Mouse (Mus musculus) testis, adult 2 months (tissue): ENCODE data around the gene Tmed1. TPM values are rescaled to one million over a fixed set of nuclear protein-coding genes. Genes with fewer than 3 reads are reported as not detected.

Experiments
- H3K27ac ChIP-seq: fragments of 200-500 bp; 2 replicates; pipeline ENCODE4 v1.5.1; 2012; ENCODE audit warnings: low read depth, low read length; ENCODE audit not compliant: control insufficient read depth, insufficient read depth
- H3K27me3 ChIP-seq: fragments of 200-500 bp; 2 replicates; pipeline ENCODE4 v1.6.1; 2012; ENCODE audit warnings: mild to moderate bottlenecking, low read length, moderate library complexity; ENCODE audit not compliant: control insufficient read depth, insufficient read depth
- H3K36me3 ChIP-seq: fragments of 200-500 bp; 2 replicates; pipeline ENCODE4 v1.6.1; 2012; ENCODE audit warnings: mild to moderate bottlenecking, low read length; ENCODE audit not compliant: control insufficient read depth, insufficient read depth
- H3K4me1 ChIP-seq: fragments of 200-500 bp; 2 replicates; pipeline ENCODE4 v1.6.1; 2012; ENCODE audit warnings: low read length; ENCODE audit not compliant: control insufficient read depth, insufficient read depth
- H3K4me3 ChIP-seq: fragments of 200-500 bp; 2 replicates; pipeline ENCODE4 v1.5.1; 2012; ENCODE audit warnings: low read depth, mild to moderate bottlenecking, low read length, moderate library complexity, mixed read lengths; ENCODE audit not compliant: control insufficient read depth
- CTCF ChIP-seq: fragments of 200-500 bp; IDR thresholded peaks from 2 replicates; pipeline ENCODE4 v1.5.1; 2012; ENCODE audit warnings: low read depth, mild to moderate bottlenecking, inconsistent platforms, low read length, moderate library complexity; ENCODE audit not compliant: control insufficient read depth, insufficient read depth, insufficient replicate concordance
- POLR2A ChIP-seq: fragments of 200-500 bp; IDR thresholded peaks from 2 replicates; pipeline ENCODE4 v1.6.1; 2012; ENCODE audit warnings: low read depth, mild to moderate bottlenecking, inconsistent platforms, low read length, moderate library complexity; ENCODE audit not compliant: control insufficient read depth
- polyA plus RNA-seq: library from polyadenylated mRNA; depleted of rRNA; stranded (reverse); fragments of >200 nt; gene quantifications from 2 replicates; pipeline ENCODE4 v1.2.3, GENCODE M21; 2012; rRNA removed

Tmed1 gene
- polyA plus RNA-seq = 21.3 and 22.4 TPM in 2 replicates

GRCm38 (mm10) chr9:21509772-21510688 lies at the start of gene Tmed1:
TSS of gene Tmed1 (minus strand) at chr9:21510252.
- Histone ChIP-seq H3K27me3 (no peaks in the 10 kb centered on the region), H3K36me3 (no peaks in the 10 kb centered on the region), H3K4me1 (peaks cover 17% of the 10 kb centered on the region), H3K4me3 (peak within 1 kb of the TSS; percentile 89), H3K27ac (peak within 1 kb of the TSS; percentile 87)
- TF ChIP-seq POLR2A (no peak), CTCF (no peak)

GRCm38 (mm10) chr9:21559151-21559550 lies 49.1 kb upstream of the Tmed1 start:
- Histone ChIP-seq H3K27ac (no peak overlapping the region), H3K36me3 (no peaks in the 10 kb centered on the region), H3K4me1 (no peaks in the 10 kb centered on the region; the same call in 1 of the 2 replicates), H3K27me3 (no peaks in the 10 kb centered on the region), H3K4me3 (no peak overlapping the region)
- TF ChIP-seq CTCF = no peak
- no peak for TF ChIP-seq POLR2A

- TF ChIP-seq CTCF = no peak
- no peak for TF ChIP-seq POLR2A
- no peak overlapping the region for H3K27ac ChIP-seq
Measured at GRCm38 (mm10) chr9:21558366-21558765, 48.3 kb upstream of the Tmed1 start.

GRCm38 (mm10) chr9:21557556-21557955 lies 47.5 kb upstream of the Tmed1 start:
- TF ChIP-seq CTCF = no peak
- TF ChIP-seq POLR2A = no peak
- H3K4me1 ChIP-seq = no peaks in the 10 kb centered on the region; the same call in 1 of the 2 replicates
- no peak overlapping the region for H3K27ac ChIP-seq
- H3K36me3 ChIP-seq = no peaks in the 10 kb centered on the region
- H3K27me3 ChIP-seq = no peaks in the 10 kb centered on the region
- H3K4me3 ChIP-seq = no peak overlapping the region

More at GRCm38 (mm10) chr9:21558366-21558765, 48.3 kb upstream of the Tmed1 start:
- H3K4me3 ChIP-seq = no peak overlapping the region
- no peaks in the 10 kb centered on the region; the same call in 1 of the 2 replicates for H3K4me1 ChIP-seq
- H3K27me3 ChIP-seq = no peaks in the 10 kb centered on the region
- no peaks in the 10 kb centered on the region for H3K36me3 ChIP-seq

GRCm38 (mm10) chr9:21556996-21557395 lies 46.9 kb upstream of the Tmed1 start:
- Histone ChIP-seq H3K36me3 (no peaks in the 10 kb centered on the region), H3K4me3 (no peak overlapping the region), H3K27me3 (no peaks in the 10 kb centered on the region), H3K27ac (no peak overlapping the region), H3K4me1 (no peaks in the 10 kb centered on the region; the same call in 1 of the 2 replicates)
- no peak for TF ChIP-seq POLR2A
- TF ChIP-seq CTCF = no peak

GRCm38 (mm10) chr9:21555198-21555742 lies 45.2 kb upstream of the Tmed1 start:
- H3K27me3 ChIP-seq = no peaks in the 10 kb centered on the region
- TF ChIP-seq CTCF (no peak), POLR2A (no peak)
- no peak overlapping the region for H3K27ac ChIP-seq
- H3K4me3 ChIP-seq = no peak overlapping the region
- no peaks in the 10 kb centered on the region for H3K36me3 ChIP-seq
- H3K4me1 ChIP-seq = no peaks in the 10 kb centered on the region; the same call in 1 of the 2 replicates

- H3K27ac ChIP-seq = no peak overlapping the region
- H3K4me1 ChIP-seq = no peaks in the 10 kb centered on the region; the same call in 1 of the 2 replicates
- H3K27me3 ChIP-seq = no peaks in the 10 kb centered on the region
- TF ChIP-seq CTCF (no peak), POLR2A (no peak)
- no peaks in the 10 kb centered on the region for H3K36me3 ChIP-seq
- H3K4me3 ChIP-seq = no peak overlapping the region
Measured at GRCm38 (mm10) chr9:21553607-21554273, 43.7 kb upstream of the Tmed1 start.
